Mouse (Mus musculus): ENCODE measurements around the gene Lemd1. TPM values are rescaled to one million over a fixed set of nuclear protein-coding genes. Genes with fewer than 3 reads are reported as not detected.

Lemd1 gene
- polyA plus RNA-seq, 1 experiment from 2014 or later, result 18.0 TPM

GRCm38 (mm10) chr1:132213076-132213475 is 21.8 kb downstream of the Lemd1 start:
- Histone ChIP-seq H3K4me1 (ENCODE audit: control insufficient read depth, insufficient read depth, low read length) (peaks cover 54% of the 10 kb centered on the region), H3K9me3 (replicated peaks; ENCODE audit: control insufficient read depth, low read length, poor library complexity, severe bottlenecking) (no peaks in the 10 kb centered on the region), H3K4me2 (ENCODE audit: low read length) (no peak overlapping the region), H3K27ac (ENCODE audit: low read length) (peak overlapping the region; percentile 62), H3K36me3 (ENCODE audit: control insufficient read depth, insufficient read depth, low read length) (no peaks in the 10 kb centered on the region), H3K9ac (ENCODE audit: low read depth, low read length) (peak overlapping the region; percentile 7; the same call in 1 of the 2 replicates), H3K4me3 (ENCODE audit: low read depth, low read length) (no peak overlapping the region), H3K27me3 (ENCODE audit: control insufficient read depth, insufficient read depth, low read depth, low read length) (no peaks in the 10 kb centered on the region)
- 20% methylated on average over 6 of the region's 6 CpGs for WGBS
- peak; percentile 47 for ATAC-seq

GRCm38 (mm10) chr1:132216276-132216675 is 25.0 kb downstream of the Lemd1 start:
- WGBS, result 46% methylated on average over 3 of the region's 3 CpGs
- Histone ChIP-seq H3K4me3 (ENCODE audit: low read depth, low read length) (no peak overlapping the region), H3K36me3 (ENCODE audit: control insufficient read depth, insufficient read depth, low read length) (no peaks in the 10 kb centered on the region), H3K4me2 (ENCODE audit: low read length) (no peak overlapping the region), H3K9ac (ENCODE audit: low read depth, low read length) (no peak overlapping the region), H3K9me3 (replicated peaks; ENCODE audit: control insufficient read depth, low read length, poor library complexity, severe bottlenecking) (no peaks in the 10 kb centered on the region), H3K27me3 (ENCODE audit: control insufficient read depth, insufficient read depth, low read depth, low read length) (no peaks in the 10 kb centered on the region), H3K27ac (ENCODE audit: low read length) (no peak overlapping the region), H3K4me1 (ENCODE audit: control insufficient read depth, insufficient read depth, low read length) (peaks cover 26% of the 10 kb centered on the region)
- no peak for ATAC-seq

GRCm38 (mm10) chr1:132221627-132222026 is 30.4 kb downstream of the Lemd1 start:
- H3K9me3 ChIP-seq (replicated peaks; ENCODE audit: control insufficient read depth, low read length, poor library complexity, severe bottlenecking), result no peaks in the 10 kb centered on the region
- WGBS, result 24% methylated on average over 2 of the region's 2 CpGs
- 0 out of 2 replicates have a peak, but pooled peaks have one; percentile 56 for ATAC-seq
- H3K27ac ChIP-seq (ENCODE audit: low read length), result peak overlapping the region; percentile 72
- no peaks in the 10 kb centered on the region for H3K36me3 ChIP-seq (ENCODE audit: control insufficient read depth, insufficient read depth, low read length)
- no peak overlapping the region for H3K4me3 ChIP-seq (ENCODE audit: low read depth, low read length)
- no peak overlapping the region for H3K4me2 ChIP-seq (ENCODE audit: low read length)
- peaks cover 20% of the 10 kb centered on the region for H3K4me1 ChIP-seq (ENCODE audit: control insufficient read depth, insufficient read depth, low read length)
- H3K27me3 ChIP-seq (ENCODE audit: control insufficient read depth, insufficient read depth, low read depth, low read length), result no peaks in the 10 kb centered on the region
- no peak overlapping the region for H3K9ac ChIP-seq (ENCODE audit: low read depth, low read length)

GRCm38 (mm10) chr1:132222166-132222565 is 30.9 kb downstream of the Lemd1 start:
- Histone ChIP-seq H3K36me3 (ENCODE audit: control insufficient read depth, insufficient read depth, low read length) (no peaks in the 10 kb centered on the region), H3K9me3 (replicated peaks; ENCODE audit: control insufficient read depth, low read length, poor library complexity, severe bottlenecking) (no peaks in the 10 kb centered on the region), H3K9ac (ENCODE audit: low read depth, low read length) (no peak overlapping the region), H3K27ac (ENCODE audit: low read length) (peak overlapping the region; percentile 72), H3K4me1 (ENCODE audit: control insufficient read depth, insufficient read depth, low read length) (peaks cover 20% of the 10 kb centered on the region), H3K4me3 (ENCODE audit: low read depth, low read length) (no peak overlapping the region), H3K4me2 (ENCODE audit: low read length) (peak overlapping the region; percentile 25; the same call in 1 of the 2 replicates), H3K27me3 (ENCODE audit: control insufficient read depth, insufficient read depth, low read depth, low read length) (no peaks in the 10 kb centered on the region)
- 6% methylated on average over 6 of the region's 6 CpGs for WGBS
- peak; percentile 80 for ATAC-seq

GRCm38 (mm10) chr1:132226297-132227080 is 35.3 kb downstream of the Lemd1 start:
- Histone ChIP-seq H3K9ac (ENCODE audit: low read depth, low read length) (no peak overlapping the region), H3K9me3 (replicated peaks; ENCODE audit: control insufficient read depth, low read length, poor library complexity, severe bottlenecking) (no peaks in the 10 kb centered on the region), H3K4me1 (ENCODE audit: control insufficient read depth, insufficient read depth, low read length) (peaks cover 17% of the 10 kb centered on the region), H3K4me2 (ENCODE audit: low read length) (no peak overlapping the region), H3K27me3 (ENCODE audit: control insufficient read depth, insufficient read depth, low read depth, low read length) (no peaks in the 10 kb centered on the region), H3K4me3 (ENCODE audit: low read depth, low read length) (no peak overlapping the region), H3K36me3 (ENCODE audit: control insufficient read depth, insufficient read depth, low read length) (no peaks in the 10 kb centered on the region), H3K27ac (ENCODE audit: low read length) (no peak overlapping the region)
- WGBS, result 81% methylated on average over 12 of the region's 13 CpGs
- ATAC-seq, result no peak

GRCm38 (mm10) chr1:132229667-132230066 is 38.4 kb downstream of the Lemd1 start, which contains the start of gene Gm10188:
Gene Gm10188 (minus strand): TSS chr1:132229767.
- no peak within 1 kb of the TSS for H3K4me2 ChIP-seq (ENCODE audit: low read length)
- H3K4me3 ChIP-seq (ENCODE audit: low read depth, low read length), result no peak within 1 kb of the TSS
- H3K27ac ChIP-seq (ENCODE audit: low read length), result no peak within 1 kb of the TSS
- H3K36me3 ChIP-seq (ENCODE audit: control insufficient read depth, insufficient read depth, low read length), result no peaks in the 10 kb centered on the region
- 94% methylated on average over 3 of the region's 3 CpGs for WGBS
- no peaks in the 10 kb centered on the region for H3K9me3 ChIP-seq (replicated peaks; ENCODE audit: control insufficient read depth, low read length, poor library complexity, severe bottlenecking)
- H3K27me3 ChIP-seq (ENCODE audit: control insufficient read depth, insufficient read depth, low read depth, low read length), result no peaks in the 10 kb centered on the region
- ATAC-seq, result no peak
- no peak within 1 kb of the TSS for H3K9ac ChIP-seq (ENCODE audit: low read depth, low read length)
- H3K4me1 ChIP-seq (ENCODE audit: control insufficient read depth, insufficient read depth, low read length), result peaks cover 7% of the 10 kb centered on the region

- H3K9ac ChIP-seq (ENCODE audit: low read depth, low read length), result 0 out of 2 replicates have a peak overlapping the region, but pooled peaks have one; percentile 38
- no peak overlapping the region for H3K4me3 ChIP-seq (ENCODE audit: low read depth, low read length)
- H3K36me3 ChIP-seq (ENCODE audit: control insufficient read depth, insufficient read depth, low read length), result no peaks in the 10 kb centered on the region
- H3K27me3 ChIP-seq (ENCODE audit: control insufficient read depth, insufficient read depth, low read depth, low read length), result no peaks in the 10 kb centered on the region
- peaks cover 7% of the 10 kb centered on the region for H3K4me1 ChIP-seq (ENCODE audit: control insufficient read depth, insufficient read depth, low read length)
- no peak overlapping the region for H3K4me2 ChIP-seq (ENCODE audit: low read length)
- no peaks in the 10 kb centered on the region for H3K9me3 ChIP-seq (replicated peaks; ENCODE audit: control insufficient read depth, low read length, poor library complexity, severe bottlenecking)
- H3K27ac ChIP-seq (ENCODE audit: low read length), result peak overlapping the region; percentile 69
- no peak for ATAC-seq
- 20% methylated on average over 7 of the region's 7 CpGs for WGBS
Observed at GRCm38 (mm10) chr1:132231470-132232274, 40.4 kb downstream of the Lemd1 start.

GRCm38 (mm10) chr1:132233566-132233965 is 42.3 kb downstream of the Lemd1 start:
- Histone ChIP-seq H3K4me2 (ENCODE audit: low read length) (no peak overlapping the region), H3K27ac (ENCODE audit: low read length) (no peak overlapping the region), H3K27me3 (ENCODE audit: control insufficient read depth, insufficient read depth, low read depth, low read length) (no peaks in the 10 kb centered on the region), H3K4me3 (ENCODE audit: low read depth, low read length) (no peak overlapping the region), H3K9ac (ENCODE audit: low read depth, low read length) (no peak overlapping the region), H3K4me1 (ENCODE audit: control insufficient read depth, insufficient read depth, low read length) (peaks cover 7% of the 10 kb centered on the region), H3K9me3 (replicated peaks; ENCODE audit: control insufficient read depth, low read length, poor library complexity, severe bottlenecking) (no peaks in the 10 kb centered on the region), H3K36me3 (ENCODE audit: control insufficient read depth, insufficient read depth, low read length) (no peaks in the 10 kb centered on the region)
- 23% methylated on average over 12 of the region's 12 CpGs for WGBS
- no peak for ATAC-seq

Measured in midbrain, embryonic 16.5 days (tissue).